Mouse (Mus musculus) lung, adult 2 months (tissue): Measurements from ENCODE around the gene Mfsd12. TPM values are rescaled to one million over a fixed set of nuclear protein-coding genes. Genes with fewer than 3 reads are reported as not detected.

Experiments used
- DNase-seq: peaks from one replicate; pipeline ENCODE4 v3.0.0; 2022
- H3K4me1 ChIP-seq: fragments of 200-500 bp; 2 replicates; pipeline ENCODE4 v1.6.1; 2011; ENCODE audit warnings: low read length; ENCODE audit not compliant: control insufficient read depth, insufficient read depth
- H3K4me3 ChIP-seq: fragments of 200-500 bp; replicated peaks from 2 replicates; pipeline ENCODE3; 2011; ENCODE audit warnings: low read depth, mild to moderate bottlenecking, control low read depth, low read length; ENCODE audit errors: extremely low read depth
- CTCF ChIP-seq: fragments of 200-500 bp; IDR thresholded peaks from 2 replicates; pipeline ENCODE4 v1.5.1; 2011; ENCODE audit warnings: mild to moderate bottlenecking, low read length, control low read depth; ENCODE audit not compliant: insufficient read depth
- POLR2A ChIP-seq: fragments of 200-500 bp; IDR thresholded peaks from 2 replicates; pipeline ENCODE4 v1.6.1; 2011; ENCODE audit warnings: low read depth, mild to moderate bottlenecking, control low read depth, low read length, borderline replicate concordance; ENCODE audit errors: extremely low read depth
- WGBS: fragments of 180-500 bp; shearing (Covaris S2); methylation state at CpG from one replicate; pipeline ENCODE4 v1.1.7; 2018; 5-methylcytosine and 5-hydroxymethylcytosine counted together
- polyA plus RNA-seq: library from polyadenylated mRNA; depleted of rRNA; stranded (reverse); fragments of >200 nt; gene quantifications from 2 replicates; pipeline ENCODE4 v1.2.3, GENCODE M21; 2012

Mfsd12 gene
- polyA plus RNA-seq, 1 experiment, result 33.3 TPM

GRCm38 (mm10) chr10:81340551-81341332 lies 16.5 kb upstream of the Mfsd12 start:
- no peak for DNase-seq
- Histone ChIP-seq H3K4me3 (no peak overlapping the region), H3K4me1 (no peaks in the 10 kb centered on the region)
- 54% methylated on average over 17 of the region's 17 CpGs for WGBS
- no peak for TF ChIP-seq POLR2A
- TF ChIP-seq CTCF, result no peak

- WGBS, result 36% methylated on average over 16 of the region's 16 CpGs
Observed at GRCm38 (mm10) chr10:81341333-81341949, 15.8 kb upstream of the Mfsd12 start.

GRCm38 (mm10) chr10:81342686-81343505 lies 14.4 kb upstream of the Mfsd12 start, which contains the start of gene Gipc3:
Gene Gipc3 (minus strand): TSS chr10:81343266.
- TF ChIP-seq POLR2A, result no peak
- no peak for TF ChIP-seq CTCF
- 4% methylated on average over 65 of the region's 67 CpGs for WGBS

More at GRCm38 (mm10) chr10:81341333-81341949, 15.8 kb upstream of the Mfsd12 start:
- TF ChIP-seq POLR2A (no peak), CTCF (peak; percentile 58)
- H3K4me3 ChIP-seq, result no peak overlapping the region
- no peaks in the 10 kb centered on the region for H3K4me1 ChIP-seq
- peak; percentile 77 for DNase-seq

GRCm38 (mm10) chr10:81344421-81345161 lies 12.7 kb upstream of the Mfsd12 start:
- TF ChIP-seq CTCF, result no peak
- TF ChIP-seq POLR2A, result no peak
- DNase-seq, result no peak
- no peak overlapping the region for H3K4me3 ChIP-seq
- H3K4me1 ChIP-seq, result peaks cover 9% of the 10 kb centered on the region
- WGBS, result 32% methylated on average over 8 of the region's 8 CpGs

More at GRCm38 (mm10) chr10:81342686-81343505, 14.4 kb upstream of the Mfsd12 start, which contains the start of gene Gipc3:
- H3K4me1 ChIP-seq, result peaks cover 3% of the 10 kb centered on the region; the same call in 1 of the 2 replicates
- no peak for DNase-seq
- peak within 1 kb of the TSS; percentile 64 for H3K4me3 ChIP-seq

- TF ChIP-seq CTCF (no peak), POLR2A (no peak)
- DNase-seq, result no peak
- Histone ChIP-seq H3K4me1 (peaks cover 11% of the 10 kb centered on the region), H3K4me3 (no peak overlapping the region)
- WGBS, result 76% methylated on average over 4 of the region's 4 CpGs
Observed at GRCm38 (mm10) chr10:81345162-81345534, 12.1 kb upstream of the Mfsd12 start.

- 42% methylated on average over 55 of the region's 55 CpGs for whole genome bisulfite sequencing
- Histone ChIP-seq H3K4me3 (peak overlapping the region; percentile 11), H3K4me1 (peaks cover 11% of the 10 kb centered on the region)
- no peak; the same call in 1 of the 2 replicates for TF ChIP-seq POLR2A
- no peak for TF ChIP-seq CTCF
- DNase-seq, result peak; percentile 63
Observed at GRCm38 (mm10) chr10:81346453-81347067, 10.7 kb upstream of the Mfsd12 start.

GRCm38 (mm10) chr10:81349146-81349545 lies 8.1 kb upstream of the Mfsd12 start:
- Histone ChIP-seq H3K4me1 (peaks cover 11% of the 10 kb centered on the region), H3K4me3 (peak overlapping the region; percentile 86)
- no peak for DNase-seq
- 10% methylated on average over 12 of the region's 12 CpGs for WGBS
- no peak for TF ChIP-seq CTCF
- no peak for TF ChIP-seq POLR2A

- H3K4me1 ChIP-seq, result peaks cover 11% of the 10 kb centered on the region
- no peak for TF ChIP-seq CTCF
- TF ChIP-seq POLR2A, result no peak
- under 1% methylated on average over 29 of the region's 29 CpGs for WGBS
Observed at GRCm38 (mm10) chr10:81349961-81350350, 7.3 kb upstream of the Mfsd12 start.

More at GRCm38 (mm10) chr10:81349961-81350350, 7.3 kb upstream of the Mfsd12 start:
- peak overlapping the region; percentile 86 for H3K4me3 ChIP-seq
- no peak for DNase-seq
